Mouse (Mus musculus) right cerebral cortex, adult 18-20 months (tissue): ENCODE data around the gene Hscb.

ENCODE experiments used
- DNase-seq: peaks from one replicate; pipeline ENCODE4 v3.0.0; 2022; ENCODE audit warnings: mixed read lengths

Gene Hscb

DNA sequence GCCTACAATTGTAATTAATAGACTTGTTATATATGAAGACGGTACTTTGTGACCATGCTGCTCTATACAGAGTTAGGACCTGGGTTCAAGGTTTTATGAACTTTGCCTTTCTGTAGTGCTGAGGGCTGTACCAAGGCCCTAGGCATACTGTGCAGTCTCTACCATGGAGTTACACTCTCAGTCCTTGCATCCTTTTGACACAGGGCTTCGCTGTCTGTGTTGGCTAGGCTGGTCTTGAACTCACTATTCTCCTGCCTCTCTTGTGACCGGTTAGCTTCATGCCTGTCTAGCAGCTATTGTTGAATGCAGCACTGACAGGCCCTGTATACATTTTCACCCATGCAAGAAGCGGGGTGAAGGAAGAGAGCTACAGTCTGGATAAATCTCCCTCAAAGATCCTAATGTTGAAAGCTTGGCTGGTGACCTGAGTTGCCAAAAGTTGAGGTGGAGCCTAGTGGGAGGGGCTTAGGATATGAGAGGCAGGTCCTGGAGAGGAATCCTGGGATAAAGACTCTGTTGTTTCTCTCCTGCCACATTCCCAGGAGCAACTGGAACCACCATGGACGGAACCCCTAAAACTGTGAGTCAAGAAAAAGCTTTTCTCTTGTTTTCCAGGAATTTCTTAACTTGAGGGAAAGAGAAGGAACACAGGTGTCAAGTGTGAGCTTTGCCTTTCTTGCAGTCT lies 8.4 kb downstream of the Hscb start:
- DNase-seq = no peak

DNA sequence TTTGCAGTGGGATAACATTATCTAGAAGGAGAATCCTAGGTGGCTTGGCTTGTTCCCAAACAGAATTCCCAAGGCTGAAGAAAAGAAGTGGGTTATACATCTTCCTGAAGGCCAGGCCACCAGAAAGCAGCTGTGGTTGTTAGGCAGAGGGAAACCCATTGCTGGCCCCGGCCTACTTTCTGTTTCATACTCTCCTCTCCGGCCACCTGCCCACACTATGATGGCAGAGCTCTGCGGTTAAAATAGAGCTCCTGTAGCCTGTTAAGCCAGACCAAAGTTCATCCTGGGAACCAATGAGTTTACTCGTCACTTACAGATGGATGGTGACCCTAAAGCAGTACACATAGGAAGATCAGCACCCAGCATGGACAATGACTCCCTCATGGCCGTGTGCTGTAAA lies 12.0 kb downstream of the Hscb start:
- no peak for DNase-seq

DNA sequence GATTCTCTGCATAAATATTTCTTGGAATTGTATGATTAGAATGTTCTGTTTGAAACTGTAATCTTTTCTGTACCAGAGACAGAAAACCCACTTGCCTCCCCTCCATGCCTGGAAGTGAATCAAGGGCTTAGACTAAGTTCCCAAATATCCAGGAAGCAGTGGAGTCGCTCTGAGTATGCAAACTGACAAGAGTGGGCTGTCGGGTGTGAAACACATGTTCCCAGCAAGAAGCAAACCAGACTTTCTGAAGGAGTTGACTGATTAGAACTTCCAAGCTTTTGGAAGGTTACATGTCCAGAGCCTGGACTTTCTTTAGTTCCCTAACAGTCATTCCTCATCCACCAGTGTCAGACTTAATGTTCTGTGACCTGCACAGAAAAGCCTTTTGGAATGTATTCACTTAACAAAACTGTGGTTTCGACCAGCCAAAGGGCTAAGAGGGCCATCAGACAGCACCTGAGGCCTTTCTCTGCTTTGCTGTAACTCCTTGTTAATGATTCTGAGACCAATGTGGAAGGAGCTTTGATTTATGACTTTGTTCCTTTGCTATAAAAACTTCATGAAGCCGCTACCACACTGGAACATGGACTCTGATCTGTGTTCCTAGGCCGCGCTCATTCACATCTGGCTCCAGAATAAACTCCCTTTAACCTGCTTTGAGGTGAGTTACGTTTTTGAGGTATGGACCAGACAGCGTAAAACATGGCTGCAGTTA lies 12.6 kb downstream of the Hscb start:
- no peak for DNase-seq

DNA sequence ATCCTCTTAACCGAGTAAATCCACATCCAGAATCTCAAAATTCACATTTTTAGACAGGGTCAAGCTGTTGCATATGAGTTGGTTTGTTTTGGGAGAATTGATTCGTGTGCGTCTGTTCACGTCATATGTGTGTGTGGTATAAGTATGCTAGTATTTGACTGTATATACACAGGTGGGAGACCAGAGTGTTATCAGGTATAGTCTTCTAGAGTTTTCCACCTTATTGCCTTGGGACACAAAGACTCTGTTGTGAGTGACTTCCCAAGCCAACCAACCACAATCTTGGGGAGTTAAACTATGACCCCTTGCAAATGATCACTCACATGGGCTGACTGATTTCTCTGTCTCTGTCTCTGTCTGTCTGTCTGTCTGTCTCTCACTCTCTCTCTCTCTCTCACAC lies 15.2 kb downstream of the Hscb start:
- no peak for DNase-seq

DNA sequence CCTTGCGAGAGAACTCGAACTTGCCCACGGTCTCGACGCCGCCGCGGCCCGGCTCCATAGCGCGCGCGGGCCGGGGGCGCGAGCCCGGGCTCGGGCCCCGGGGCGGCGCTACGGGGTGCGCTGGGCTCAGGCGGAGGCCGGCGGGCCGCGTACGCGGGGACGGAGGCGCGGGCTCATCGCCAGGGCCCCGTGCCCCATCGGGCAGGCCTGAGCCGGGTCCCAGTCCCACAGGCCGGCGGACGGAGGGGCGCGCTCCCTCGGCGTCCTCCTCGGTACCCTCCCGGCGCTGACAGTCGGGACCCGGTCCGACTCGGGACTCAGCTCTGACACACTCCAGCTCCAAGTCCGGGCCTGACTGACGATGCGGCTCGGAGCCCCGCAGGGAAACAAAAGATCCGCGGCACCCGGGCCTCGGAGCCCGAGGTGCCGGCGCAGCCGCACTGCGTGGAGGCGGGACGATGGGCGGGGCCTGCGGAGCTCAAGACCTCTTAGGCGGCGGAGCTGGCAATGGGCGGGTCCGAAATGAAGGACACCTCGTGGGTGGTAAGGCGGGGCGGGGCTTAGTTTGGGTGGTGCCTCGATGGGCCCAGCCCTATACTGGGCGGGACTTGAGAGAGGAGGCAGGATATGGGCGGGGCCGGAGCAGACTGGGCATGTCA lies 29.8 kb downstream of the Hscb start, which contains the start of gene Ulk1:
Ulk1 (minus strand) TSS at position 431 of the 659 bp plus-strand sequence.
- peak; percentile 100 for DNase-seq

DNA sequence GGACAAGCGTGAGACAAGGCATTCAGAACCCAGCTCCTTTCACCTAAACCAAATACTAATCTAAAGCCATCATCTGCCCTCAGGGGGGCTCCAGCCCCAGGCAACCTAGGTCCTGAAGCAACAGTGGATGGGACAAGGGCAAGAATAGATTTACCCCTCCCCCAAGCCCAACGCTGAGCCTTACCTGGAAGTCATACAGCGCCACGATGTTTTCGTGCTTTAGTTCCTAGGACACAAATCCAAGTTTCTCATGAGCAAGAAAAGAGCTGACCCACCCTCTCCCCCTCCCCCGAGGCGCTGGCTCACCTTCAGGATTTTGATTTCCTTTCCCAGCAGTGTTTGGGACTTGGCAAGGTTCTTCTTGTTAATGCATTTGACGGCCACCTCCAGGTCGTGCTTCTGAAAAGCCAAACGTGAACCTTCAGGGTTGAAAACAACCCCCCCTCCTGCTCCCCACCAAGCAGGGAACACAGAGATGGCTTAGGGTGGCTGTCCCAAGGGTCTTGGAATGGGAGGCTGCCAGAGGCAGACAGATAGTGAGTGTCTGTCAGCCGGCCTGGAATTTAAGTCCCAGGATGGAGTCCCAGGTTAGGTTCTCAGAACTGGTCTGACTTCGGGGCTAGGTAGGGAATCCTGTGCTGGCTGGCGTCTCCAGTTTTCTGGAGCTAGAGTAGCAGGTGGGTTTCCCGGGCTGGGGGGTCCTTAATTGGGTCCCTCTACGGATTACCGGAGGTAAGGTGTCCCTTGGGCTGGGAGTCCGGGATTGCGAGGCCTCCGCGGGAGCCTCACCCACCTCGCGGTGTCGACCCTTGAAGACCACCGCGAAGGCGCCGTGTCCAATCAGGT lies 30.5 kb downstream of the Hscb start:
- DNase-seq = no peak

DNA sequence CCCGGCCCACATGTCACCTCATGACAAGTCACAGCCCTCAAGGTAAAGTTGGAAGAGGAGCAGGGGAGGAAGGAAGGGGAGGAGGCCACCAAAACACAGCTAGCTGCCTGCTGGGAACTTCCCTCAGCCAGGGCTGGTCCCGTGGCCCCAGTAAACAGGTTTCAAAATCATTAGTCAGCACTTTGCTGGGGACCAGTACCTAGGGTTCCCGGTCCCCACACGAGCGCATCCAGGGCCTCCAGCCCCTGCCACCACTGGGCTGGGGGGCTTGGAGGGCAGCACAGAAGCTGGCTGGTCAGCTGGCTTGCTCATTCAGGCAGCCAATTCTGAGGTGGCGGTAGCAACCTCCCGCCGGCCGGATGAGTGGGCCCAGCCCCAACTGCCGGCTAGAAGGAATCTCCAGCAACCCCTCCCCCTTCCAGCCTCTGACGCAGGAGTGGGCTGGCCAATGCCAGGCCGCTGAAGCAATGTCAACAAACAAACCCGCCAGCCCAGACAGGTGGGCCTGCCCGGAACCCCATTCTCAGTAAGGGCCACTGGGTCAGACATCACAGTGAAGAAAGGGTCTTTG lies 31.4 kb downstream of the Hscb start:
- DNase-seq = peak; percentile 87

DNA sequence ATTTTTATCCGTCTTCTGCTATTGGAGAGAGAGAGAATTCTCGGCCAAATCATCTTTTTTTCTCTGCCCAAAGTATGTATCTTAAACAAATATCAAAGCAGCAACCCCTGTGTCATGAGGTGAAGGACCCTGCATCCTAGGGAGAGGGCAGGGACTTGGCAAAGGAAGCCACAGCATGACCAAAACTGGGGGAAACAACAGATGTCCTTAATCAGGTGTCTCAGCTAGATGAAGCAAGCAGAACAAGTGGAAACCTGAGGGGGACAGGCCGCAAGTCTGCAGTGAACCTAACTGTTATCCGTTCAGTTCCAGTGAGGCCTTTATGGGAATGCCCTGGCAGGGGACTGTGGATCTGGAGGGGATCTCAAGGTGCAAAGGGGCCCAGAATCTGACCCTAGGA lies 32.1 kb downstream of the Hscb start:
- no peak for DNase-seq

DNA sequence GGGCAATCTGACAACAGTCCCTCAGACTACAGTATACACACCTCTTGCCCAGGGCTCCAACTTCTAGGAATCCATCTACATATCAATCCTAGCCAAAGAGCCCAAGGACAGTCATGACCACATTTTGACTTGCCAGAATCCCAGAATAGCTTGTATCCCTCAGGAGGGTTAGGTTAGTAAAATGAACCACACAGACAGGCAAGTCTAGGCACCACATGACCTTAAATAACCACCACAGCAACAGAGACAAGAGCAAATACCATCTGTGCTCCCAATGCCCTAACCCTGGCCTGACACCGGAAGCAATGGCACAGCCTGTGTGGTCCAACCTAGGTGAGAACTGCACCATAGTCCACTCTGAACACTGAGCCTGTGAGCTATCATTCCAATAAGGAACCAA lies 32.9 kb downstream of the Hscb start:
- no peak for DNase-seq

DNA sequence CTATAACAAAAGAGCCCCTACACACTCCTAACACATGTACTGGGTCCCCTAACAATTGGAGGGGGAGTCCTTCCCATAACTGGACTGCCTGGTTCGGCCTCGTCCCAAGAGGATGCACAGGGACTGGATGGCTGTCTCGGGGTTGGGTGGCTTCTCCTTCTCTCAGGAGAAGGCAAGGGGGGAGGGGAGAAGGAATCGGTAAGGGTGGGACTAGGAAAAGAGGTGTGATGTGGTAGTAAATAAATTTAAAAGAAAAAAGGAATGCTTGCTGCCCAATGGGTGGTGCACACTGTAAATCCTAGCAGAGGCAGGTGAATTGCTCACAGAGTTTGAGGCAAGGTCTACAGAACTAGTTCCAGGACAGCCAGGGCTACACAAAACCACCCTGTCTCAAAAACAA lies 33.4 kb downstream of the Hscb start:
- no peak for DNase-seq

DNA sequence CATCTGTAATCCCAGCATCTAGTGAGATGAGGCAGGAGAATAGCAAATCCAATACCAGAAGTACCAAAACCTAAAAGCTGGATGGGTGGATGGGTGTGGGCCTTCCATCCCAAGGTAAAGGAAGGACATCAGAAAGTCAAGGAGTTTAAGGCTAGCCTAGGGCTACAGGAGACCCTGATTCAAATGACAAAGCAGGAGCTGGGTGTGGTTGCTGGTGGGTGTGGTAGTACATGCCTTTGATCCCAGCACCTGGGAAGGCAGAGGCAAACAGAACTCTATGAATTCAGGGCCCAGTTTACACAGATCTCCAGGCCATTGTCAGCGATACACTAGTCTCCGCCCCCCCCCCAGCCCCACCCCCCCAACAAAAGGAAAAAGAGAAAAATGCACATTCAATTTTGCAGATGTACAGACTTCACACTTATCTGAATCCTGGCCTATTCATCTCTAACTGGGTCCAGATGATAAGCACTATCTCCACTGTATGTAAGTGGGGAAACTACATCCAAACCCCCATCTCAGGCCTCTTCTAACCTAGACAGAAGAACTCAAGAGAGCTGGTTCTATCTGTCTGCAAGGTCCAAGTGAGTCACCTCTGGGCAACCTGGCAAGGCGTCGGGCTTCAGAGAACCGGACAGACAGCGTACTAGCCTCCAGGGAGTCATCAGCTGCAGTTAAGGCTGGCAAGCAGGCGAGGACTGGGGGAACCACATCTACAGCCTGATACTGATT lies 35.4 kb downstream of the Hscb start:
- no peak for DNase-seq

DNA sequence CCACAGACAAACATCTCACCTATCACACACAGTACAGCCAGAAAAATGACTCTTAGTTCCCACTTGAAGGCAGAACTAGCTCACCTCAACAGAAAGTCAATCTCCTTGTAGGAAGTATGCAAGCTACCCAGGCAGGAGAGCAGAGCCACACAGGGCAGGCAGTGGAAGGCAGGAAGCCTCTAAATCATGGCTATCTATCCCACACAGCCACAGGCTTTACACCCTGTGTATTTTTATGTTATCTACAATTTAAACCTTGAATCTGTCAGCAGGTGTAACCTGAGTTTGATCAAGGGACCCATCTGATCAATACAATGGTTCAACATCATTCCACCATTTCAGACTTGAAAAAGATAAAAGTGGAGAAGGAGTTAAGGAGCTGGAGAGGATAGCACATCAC lies 36.8 kb downstream of the Hscb start:
- DNase-seq = no peak

DNA sequence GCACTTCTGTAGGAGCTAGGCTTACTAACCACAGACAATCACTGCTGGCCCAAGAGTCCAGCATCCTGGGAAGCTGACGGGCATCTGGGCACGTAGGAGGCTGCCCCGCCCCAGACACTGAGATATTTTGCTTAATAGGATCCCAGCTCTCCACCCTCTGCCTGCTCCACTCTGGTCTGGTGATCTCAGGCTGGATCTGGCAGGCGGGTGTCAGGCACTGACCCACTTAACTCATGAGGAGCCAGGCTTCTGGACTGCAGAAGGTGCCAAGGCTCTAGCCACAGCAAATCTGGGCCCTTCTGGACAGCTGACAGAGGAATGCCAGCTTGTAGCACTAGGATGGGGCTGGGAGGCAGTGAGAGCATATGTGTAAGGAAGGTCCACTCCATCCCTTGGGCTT lies 37.4 kb downstream of the Hscb start:
- no peak for DNase-seq

DNA sequence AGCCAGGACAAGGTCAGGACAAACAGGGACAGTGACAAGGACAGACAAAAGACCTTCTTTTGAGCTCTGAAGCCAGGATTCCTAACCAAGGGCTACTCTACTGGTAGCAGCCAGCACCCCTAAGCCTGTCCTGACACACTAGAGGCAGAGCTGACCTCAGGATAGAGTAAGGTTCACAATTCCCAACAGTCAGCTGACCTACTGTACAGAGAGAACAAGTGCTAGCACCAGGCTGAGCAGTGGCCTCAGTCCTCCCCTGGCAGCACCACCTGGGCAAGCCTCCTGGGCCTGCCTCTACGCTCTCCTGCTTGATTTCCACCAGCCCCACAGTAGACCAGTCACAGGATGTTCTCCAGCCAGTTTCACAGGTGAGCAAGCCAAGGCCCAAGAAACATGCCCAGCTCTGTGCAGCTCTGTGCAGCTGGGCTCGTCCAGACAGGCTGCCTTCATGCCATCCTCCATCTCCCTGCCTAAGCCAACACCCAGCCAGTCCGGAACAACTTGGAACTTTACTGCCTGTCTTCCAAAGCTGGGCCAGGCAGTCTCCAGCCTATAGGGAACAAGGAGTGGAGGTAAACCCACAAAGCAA lies 38.4 kb downstream of the Hscb start:
- DNase-seq = no peak

DNA sequence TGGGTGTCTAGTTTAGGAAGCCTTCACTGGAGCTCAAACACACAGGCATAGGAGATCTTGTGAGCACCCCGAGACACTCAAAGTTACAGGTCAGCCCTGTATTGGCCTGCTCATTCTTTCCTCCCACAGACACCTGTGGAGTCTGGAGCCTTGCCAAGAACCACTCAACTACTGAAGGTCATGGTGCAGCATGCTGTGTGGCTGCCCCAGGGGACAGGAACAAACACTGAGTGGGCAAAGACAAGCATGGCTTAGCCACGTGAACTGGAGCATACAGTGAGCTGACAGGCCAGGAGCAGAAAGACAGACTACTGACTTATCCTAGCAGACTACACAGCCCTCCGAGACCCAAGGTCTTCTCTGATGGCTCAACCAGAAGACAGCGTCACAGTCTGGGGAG lies 41.9 kb downstream of the Hscb start:
- DNase-seq = no peak

DNA sequence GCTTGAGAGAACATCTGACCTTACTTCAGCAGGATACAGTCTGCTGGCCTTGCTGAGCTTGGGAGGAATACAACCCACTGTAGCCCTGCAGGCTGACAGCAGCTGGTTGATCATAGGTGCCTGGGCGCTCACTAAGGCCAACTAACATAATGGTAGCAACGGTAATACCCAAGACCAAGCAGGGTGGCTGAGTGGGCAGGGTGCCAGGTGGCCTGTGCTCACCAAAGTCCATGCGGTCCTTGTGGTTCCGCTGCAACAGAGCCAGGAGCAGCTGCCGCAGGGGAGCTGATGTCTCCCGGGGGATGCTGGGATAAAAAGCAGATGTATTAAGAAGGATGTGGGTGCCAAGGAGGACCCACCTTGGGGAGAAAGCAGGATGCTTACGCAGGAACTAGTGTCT lies 45.2 kb downstream of the Hscb start:
- DNase-seq = no peak

DNA sequence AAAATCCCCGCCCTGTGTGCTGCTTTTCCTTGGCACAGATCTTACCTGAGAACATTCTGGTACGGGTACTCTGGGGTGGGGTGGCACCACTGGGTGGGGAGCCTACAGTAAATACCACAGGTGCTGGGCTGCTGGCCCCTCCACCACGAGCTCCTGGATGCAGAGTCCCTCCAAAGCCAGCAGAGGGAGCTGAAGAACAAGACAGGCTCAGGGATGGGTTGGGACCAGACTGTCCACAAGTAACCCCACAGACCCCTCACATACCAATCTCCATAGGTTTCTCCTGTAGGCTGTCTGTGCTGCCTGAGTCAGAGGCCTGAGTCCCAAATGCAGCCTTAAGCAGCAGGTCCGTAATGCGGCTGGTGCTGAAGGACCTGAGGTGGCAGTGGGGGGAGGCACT lies 50.9 kb downstream of the Hscb start:
- DNase-seq = no peak

DNA sequence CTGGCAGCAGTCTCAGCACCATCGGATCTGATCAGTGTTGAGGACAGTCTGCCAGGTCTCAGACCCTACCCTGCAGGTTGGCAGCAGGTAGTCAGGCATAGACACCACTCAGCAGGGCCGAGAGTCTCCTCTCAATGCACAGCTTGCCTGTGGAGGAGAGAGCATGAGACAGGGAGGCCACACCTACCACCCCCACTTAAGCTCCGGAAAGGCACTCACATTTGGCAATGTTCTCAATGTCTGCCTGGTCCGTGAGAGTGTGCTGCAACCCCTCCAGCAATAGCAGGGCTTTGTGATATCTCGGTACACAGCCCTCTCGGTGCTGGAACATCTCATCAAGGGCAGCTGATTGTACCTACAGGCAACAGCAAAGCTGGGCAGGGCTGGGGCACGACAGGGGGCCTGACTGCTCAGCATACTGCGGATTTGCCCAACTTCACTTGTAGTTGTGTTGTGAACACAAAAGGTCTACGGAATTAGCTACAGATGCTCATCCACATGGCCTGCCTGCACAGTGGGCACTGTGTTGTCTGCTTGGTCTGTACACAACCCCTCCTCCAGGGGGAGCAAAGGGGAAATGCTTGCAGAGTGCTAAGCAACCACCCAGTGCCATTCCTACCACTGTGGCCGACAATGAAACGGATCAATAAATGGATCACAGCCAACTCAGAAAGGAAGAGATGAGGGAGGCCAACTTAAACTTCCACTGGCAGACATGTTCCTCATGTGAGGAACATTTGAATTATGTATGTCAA lies 53.3 kb downstream of the Hscb start:
- peak; percentile 65 for DNase-seq

DNA sequence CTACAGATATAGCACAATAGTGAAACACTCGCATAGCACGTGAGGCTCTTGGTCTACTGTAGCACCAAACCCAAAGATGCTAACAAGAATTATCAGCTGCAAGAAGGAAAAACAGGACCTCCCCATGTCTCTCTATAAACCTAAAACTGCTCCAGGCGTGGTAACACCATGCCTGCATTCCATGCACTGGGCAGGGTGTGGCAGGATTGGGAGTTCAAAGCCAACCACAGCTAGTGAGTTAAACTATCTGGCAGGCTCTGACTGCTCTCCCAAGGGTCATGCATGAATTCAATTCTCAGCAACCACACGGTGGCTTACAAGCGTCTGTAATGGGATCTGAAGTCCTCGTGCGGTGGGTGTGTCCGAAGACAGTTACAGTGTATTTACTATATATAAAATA lies 56.4 kb downstream of the Hscb start:
- DNase-seq = no peak

DNA sequence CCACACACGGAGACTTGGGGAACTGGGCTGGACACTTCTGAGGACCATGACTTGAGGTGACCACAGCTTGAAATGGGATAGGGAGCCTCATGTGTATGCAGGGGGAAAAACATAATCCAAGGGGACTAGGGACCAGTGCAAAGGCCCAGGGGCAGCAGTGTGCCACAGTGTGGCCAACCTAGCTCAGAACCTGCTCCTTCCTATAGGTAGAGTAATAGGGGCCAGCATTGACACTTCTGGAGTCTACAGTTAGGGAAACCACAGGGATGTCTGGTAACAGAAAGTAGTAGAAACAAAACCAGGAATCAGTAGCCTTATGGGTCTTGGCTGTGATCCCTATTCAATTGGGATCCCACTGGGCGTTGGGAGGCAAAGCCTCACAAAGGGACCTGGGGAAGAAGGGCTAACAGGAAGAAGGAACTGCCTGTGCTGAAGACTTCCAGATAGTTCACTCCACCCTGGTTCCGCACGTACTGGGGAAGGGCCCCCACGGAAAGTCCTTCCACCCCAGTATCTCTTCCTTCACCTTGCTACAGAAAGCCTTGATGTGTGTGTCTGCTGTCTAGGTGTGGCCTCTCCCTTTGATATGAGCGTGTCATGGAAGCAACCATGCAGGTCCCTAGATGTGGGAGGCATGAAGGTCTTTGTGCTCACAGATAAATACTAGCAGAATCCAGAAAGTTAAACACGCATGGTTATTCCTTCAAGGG lies 57.9 kb downstream of the Hscb start:
- no peak for DNase-seq
